Mouse (Mus musculus): ENCODE measurements at regions not wholly inside any gene's neighbourhood (a gene's known extent, or its start where the extent isn't known, plus 50 kb on each side); places are given as distances from the start of the nearest gene placed in this dataset.
A peak's percentile ranks its signal among the peaks of the same experiment; 100 is the strongest.

- no peak for ATAC-seq (ENCODE audit: insufficient number of reproducible peaks, low FRiP score, low TSS enrichment, low read depth)
- H3K36me3 ChIP-seq = no peaks in the 10 kb centered on the region
- H3K4me1 ChIP-seq = no peaks in the 10 kb centered on the region
- no peak overlapping the region for H3K4me3 ChIP-seq (replicated peaks)
- H3K9ac ChIP-seq = no peak overlapping the region
- H3K27me3 ChIP-seq = no peaks in the 10 kb centered on the region
- H3K9me3 ChIP-seq (replicated peaks) = no peaks in the 10 kb centered on the region
- no peak overlapping the region for H3K27ac ChIP-seq (replicated peaks)
- H3K4me2 ChIP-seq (replicated peaks) = no peak overlapping the region
- 65% methylated on average over 17 of the region's 17 CpGs for WGBS
These were observed 179.5 kb downstream of the Cxxc4 start for GRCm38 (mm10) chr3:134415606-134416328.

GRCm38 (mm10) chr3:134427633-134428032 lies 191.3 kb downstream of the Cxxc4 start:
- Histone ChIP-seq H3K9ac (no peak overlapping the region), H3K36me3 (no peaks in the 10 kb centered on the region), H3K27me3 (no peaks in the 10 kb centered on the region), H3K4me2 (replicated peaks) (no peak overlapping the region), H3K27ac (replicated peaks) (no peak overlapping the region), H3K4me3 (replicated peaks) (no peak overlapping the region), H3K9me3 (replicated peaks) (no peaks in the 10 kb centered on the region), H3K4me1 (no peaks in the 10 kb centered on the region)
- ATAC-seq (ENCODE audit: insufficient number of reproducible peaks, low FRiP score, low TSS enrichment, low read depth) = no peak
- 53% methylated on average over 3 of the region's 3 CpGs for WGBS

GRCm38 (mm10) chr3:134466611-134467010 lies 230.3 kb downstream of the Cxxc4 start:
- H3K36me3 ChIP-seq = no peaks in the 10 kb centered on the region
- H3K27me3 ChIP-seq = no peaks in the 10 kb centered on the region
- H3K4me2 ChIP-seq (replicated peaks) = no peak overlapping the region
- H3K4me1 ChIP-seq = no peaks in the 10 kb centered on the region
- no peak for ATAC-seq (ENCODE audit: insufficient number of reproducible peaks, low FRiP score, low TSS enrichment, low read depth)
- H3K9me3 ChIP-seq (replicated peaks) = no peaks in the 10 kb centered on the region
- no peak overlapping the region for H3K9ac ChIP-seq
- 65% methylated on average over 1 of the region's 1 CpGs for WGBS
- no peak overlapping the region for H3K4me3 ChIP-seq (replicated peaks)
- no peak overlapping the region for H3K27ac ChIP-seq (replicated peaks)

GRCm38 (mm10) chr3:134487280-134487679 lies 251.0 kb downstream of the Cxxc4 start:
- ATAC-seq (ENCODE audit: insufficient number of reproducible peaks, low FRiP score, low TSS enrichment, low read depth) = peak; percentile 24; the same call in 1 of the 2 replicates
- no peak overlapping the region for H3K27ac ChIP-seq (replicated peaks)
- H3K9ac ChIP-seq = no peak overlapping the region
- no peak overlapping the region for H3K4me2 ChIP-seq (replicated peaks)
- H3K4me1 ChIP-seq = no peaks in the 10 kb centered on the region
- no peaks in the 10 kb centered on the region for H3K27me3 ChIP-seq
- WGBS = 38% methylated on average over 2 of the region's 2 CpGs
- no peaks in the 10 kb centered on the region for H3K9me3 ChIP-seq (replicated peaks)
- no peaks in the 10 kb centered on the region for H3K36me3 ChIP-seq
- no peak overlapping the region for H3K4me3 ChIP-seq (replicated peaks)

GRCm38 (mm10) chr3:134489966-134490543 lies 253.8 kb downstream of the Cxxc4 start:
- Histone ChIP-seq H3K4me2 (replicated peaks) (no peak overlapping the region), H3K27me3 (no peaks in the 10 kb centered on the region), H3K9ac (no peak overlapping the region), H3K36me3 (no peaks in the 10 kb centered on the region), H3K9me3 (replicated peaks) (no peaks in the 10 kb centered on the region), H3K27ac (replicated peaks) (no peak overlapping the region), H3K4me3 (replicated peaks) (no peak overlapping the region), H3K4me1 (no peaks in the 10 kb centered on the region)
- 88% methylated on average over 5 of the region's 5 CpGs for WGBS
- no peak for ATAC-seq (ENCODE audit: insufficient number of reproducible peaks, low FRiP score, low TSS enrichment, low read depth)

- Histone ChIP-seq H3K36me3 (no peaks in the 10 kb centered on the region), H3K4me2 (replicated peaks) (no peak overlapping the region), H3K27me3 (no peaks in the 10 kb centered on the region), H3K9ac (no peak overlapping the region), H3K4me3 (replicated peaks) (no peak overlapping the region), H3K4me1 (no peaks in the 10 kb centered on the region), H3K9me3 (replicated peaks) (no peaks in the 10 kb centered on the region), H3K27ac (replicated peaks) (no peak overlapping the region)
- 77% methylated on average over 6 of the region's 6 CpGs for WGBS
- no peak for ATAC-seq (ENCODE audit: insufficient number of reproducible peaks, low FRiP score, low TSS enrichment, low read depth)
These were observed 273.4 kb downstream of the Cxxc4 start for GRCm38 (mm10) chr3:134509702-134510101.

GRCm38 (mm10) chr3:134525795-134526194 lies 289.5 kb downstream of the Cxxc4 start:
- Histone ChIP-seq H3K27ac (replicated peaks) (no peak overlapping the region), H3K9ac (no peak overlapping the region), H3K36me3 (no peaks in the 10 kb centered on the region), H3K4me2 (replicated peaks) (no peak overlapping the region), H3K4me1 (no peaks in the 10 kb centered on the region), H3K9me3 (replicated peaks) (no peaks in the 10 kb centered on the region), H3K4me3 (replicated peaks) (no peak overlapping the region), H3K27me3 (no peaks in the 10 kb centered on the region)
- WGBS = 88% methylated on average over 5 of the region's 5 CpGs
- ATAC-seq (ENCODE audit: insufficient number of reproducible peaks, low FRiP score, low TSS enrichment, low read depth) = no peak

GRCm38 (mm10) chr3:134560144-134560543 lies 268.7 kb upstream of the Tacr3 start:
- Histone ChIP-seq H3K4me1 (no peaks in the 10 kb centered on the region), H3K36me3 (no peaks in the 10 kb centered on the region), H3K27me3 (no peaks in the 10 kb centered on the region), H3K4me2 (replicated peaks) (no peak overlapping the region), H3K4me3 (replicated peaks) (no peak overlapping the region), H3K9me3 (replicated peaks) (no peaks in the 10 kb centered on the region), H3K9ac (no peak overlapping the region), H3K27ac (replicated peaks) (no peak overlapping the region)
- 86% methylated on average over 2 of the region's 2 CpGs for WGBS
- no peak for ATAC-seq (ENCODE audit: insufficient number of reproducible peaks, low FRiP score, low TSS enrichment, low read depth)

- no peak for ATAC-seq (ENCODE audit: insufficient number of reproducible peaks, low FRiP score, low TSS enrichment, low read depth)
- Histone ChIP-seq H3K27me3 (no peaks in the 10 kb centered on the region), H3K4me1 (no peaks in the 10 kb centered on the region), H3K9ac (no peak overlapping the region), H3K4me2 (replicated peaks) (no peak overlapping the region), H3K4me3 (replicated peaks) (no peak overlapping the region), H3K36me3 (no peaks in the 10 kb centered on the region), H3K27ac (replicated peaks) (no peak overlapping the region), H3K9me3 (replicated peaks) (no peaks in the 10 kb centered on the region)
- whole genome bisulfite sequencing = 87% methylated on average over 3 of the region's 3 CpGs
These were observed 250.0 kb upstream of the Tacr3 start for GRCm38 (mm10) chr3:134578759-134579158.

- no peak for ATAC-seq (ENCODE audit: insufficient number of reproducible peaks, low FRiP score, low TSS enrichment, low read depth)
- Histone ChIP-seq H3K9me3 (replicated peaks) (no peaks in the 10 kb centered on the region), H3K27ac (replicated peaks) (no peak overlapping the region), H3K4me3 (replicated peaks) (no peak overlapping the region), H3K4me2 (replicated peaks) (no peak overlapping the region), H3K27me3 (no peaks in the 10 kb centered on the region), H3K36me3 (no peaks in the 10 kb centered on the region), H3K9ac (no peak overlapping the region), H3K4me1 (no peaks in the 10 kb centered on the region)
- 25% methylated on average over 2 of the region's 2 CpGs for WGBS
These were observed 240.2 kb upstream of the Tacr3 start for GRCm38 (mm10) chr3:134588630-134589029.

GRCm38 (mm10) chr3:134602919-134603318 lies 225.9 kb upstream of the Tacr3 start:
- H3K4me1 ChIP-seq = no peaks in the 10 kb centered on the region
- ATAC-seq (ENCODE audit: insufficient number of reproducible peaks, low FRiP score, low TSS enrichment, low read depth) = no peak

GRCm38 (mm10) chr3:134605356-134605771 lies 223.4 kb upstream of the Tacr3 start:
- WGBS = 63% methylated on average over 6 of the region's 6 CpGs
- Histone ChIP-seq H3K9me3 (replicated peaks) (no peaks in the 10 kb centered on the region), H3K9ac (no peak overlapping the region), H3K36me3 (no peaks in the 10 kb centered on the region), H3K27ac (replicated peaks) (no peak overlapping the region), H3K4me3 (replicated peaks) (no peak overlapping the region), H3K4me2 (replicated peaks) (no peak overlapping the region), H3K4me1 (no peaks in the 10 kb centered on the region), H3K27me3 (no peaks in the 10 kb centered on the region)
- no peak for ATAC-seq (ENCODE audit: insufficient number of reproducible peaks, low FRiP score, low TSS enrichment, low read depth)

More at GRCm38 (mm10) chr3:134602919-134603318, 225.9 kb upstream of the Tacr3 start:
- WGBS = 46% methylated on average over 4 of the region's 4 CpGs
- Histone ChIP-seq H3K36me3 (no peaks in the 10 kb centered on the region), H3K9me3 (replicated peaks) (no peaks in the 10 kb centered on the region), H3K27ac (replicated peaks) (no peak overlapping the region), H3K4me3 (replicated peaks) (no peak overlapping the region), H3K9ac (no peak overlapping the region), H3K27me3 (no peaks in the 10 kb centered on the region), H3K4me2 (replicated peaks) (no peak overlapping the region)

Data from embryonic facial prominence, embryonic 15.5 days (tissue).